Mouse (Mus musculus) bone marrow, adult 2 months (tissue): ENCODE data around the gene Atp2b2.

Source experiments
- CTCF ChIP-seq: fragments of 200-500 bp; IDR thresholded peaks from 2 replicates; pipeline ENCODE4 v1.5.1; 2011; ENCODE audit warnings: low read length, control low read depth; ENCODE audit not compliant: control insufficient read depth, insufficient read depth
- POLR2A ChIP-seq: fragments of 200-500 bp; IDR thresholded peaks from 2 replicates; pipeline ENCODE4 v1.6.1; 2011; ENCODE audit warnings: low read depth, mild to moderate bottlenecking, control low read depth, low read length, borderline replicate concordance; ENCODE audit not compliant: control insufficient read depth

GRCm38 (mm10) chr6:113929191-113929875 is 113.1 kb downstream of the Atp2b2 start:
- TF ChIP-seq CTCF, result no peak
- no peak for TF ChIP-seq POLR2A
